Mouse (Mus musculus): Measurements from ENCODE around the gene Sptb. TPM values are rescaled to one million over a fixed set of nuclear protein-coding genes. Genes with fewer than 3 reads are reported as not detected.

The Sptb gene
- polyA plus RNA-seq, 1 experiment from 2014 or later = 53.4 TPM

GRCm38 (mm10) chr12:76535471-76535900, 174.9 kb downstream of the Sptb start:
- no peaks in the 10 kb centered on the region; the same call in 1 of the 2 replicates for H3K36me3 ChIP-seq (ENCODE audit: control insufficient read depth, insufficient read depth, low read length)

GRCm38 (mm10) chr12:76534641-76535283, 175.6 kb downstream of the Sptb start:
- peak overlapping the region; percentile 55; the same call in 1 of the 2 replicates for H3K27ac ChIP-seq (ENCODE audit: low read depth, low read length)
- peak overlapping the region; percentile 28 for H3K9ac ChIP-seq (ENCODE audit: low read depth, low read length)
- peak overlapping the region; percentile 71 for H3K4me3 ChIP-seq (ENCODE audit: low read depth, low read length)
- H3K27me3 ChIP-seq (replicated peaks; ENCODE audit: control insufficient read depth, insufficient read depth, low read length) = peaks cover 59% of the 10 kb centered on the region
- WGBS = 13% methylated on average over 9 of the region's 9 CpGs
- H3K9me3 ChIP-seq (ENCODE audit: control insufficient read depth, low read length) = no peaks in the 10 kb centered on the region
- DNase-seq (ENCODE audit: low spot score) (no peak), ATAC-seq (replicated peaks; ENCODE audit: low FRiP score) (no peak)
- peaks cover 27% of the 10 kb centered on the region for H3K4me1 ChIP-seq (replicated peaks; ENCODE audit: control insufficient read depth, insufficient read depth, low read length)
- H3K4me2 ChIP-seq = peak overlapping the region; percentile 92
- no peaks in the 10 kb centered on the region; the same call in 1 of the 2 replicates for H3K36me3 ChIP-seq (ENCODE audit: control insufficient read depth, insufficient read depth, low read length)

More at GRCm38 (mm10) chr12:76535471-76535900, 174.9 kb downstream of the Sptb start:
- 59% methylated on average over 9 of the region's 9 CpGs for WGBS
- Histone ChIP-seq H3K4me2 (peak overlapping the region; percentile 92), H3K9me3 (ENCODE audit: control insufficient read depth, low read length) (no peaks in the 10 kb centered on the region), H3K27ac (ENCODE audit: low read depth, low read length) (peak overlapping the region; percentile 40), H3K4me1 (replicated peaks; ENCODE audit: control insufficient read depth, insufficient read depth, low read length) (peaks cover 27% of the 10 kb centered on the region), H3K27me3 (replicated peaks; ENCODE audit: control insufficient read depth, insufficient read depth, low read length) (peaks cover 52% of the 10 kb centered on the region), H3K4me3 (ENCODE audit: low read depth, low read length) (peak overlapping the region; percentile 71; the same call in 1 of the 2 replicates), H3K9ac (ENCODE audit: low read depth, low read length) (0 out of 2 replicates have a peak overlapping the region, but pooled peaks have one; percentile 25)
- DNase-seq (ENCODE audit: low spot score) (no peak), ATAC-seq (replicated peaks; ENCODE audit: low FRiP score) (0 out of 2 replicates have a peak, but pooled peaks have one; percentile 26)

- no peaks in the 10 kb centered on the region; the same call in 1 of the 2 replicates for H3K36me3 ChIP-seq (ENCODE audit: control insufficient read depth, insufficient read depth, low read length)
- DNase-seq (ENCODE audit: low spot score) = no peak
- H3K9ac ChIP-seq (ENCODE audit: low read depth, low read length) = peak overlapping the region; percentile 64
- peak overlapping the region; percentile 92 for H3K4me2 ChIP-seq
- H3K27me3 ChIP-seq (replicated peaks; ENCODE audit: control insufficient read depth, insufficient read depth, low read length) = peaks cover 64% of the 10 kb centered on the region
- no peak for ATAC-seq (replicated peaks; ENCODE audit: low FRiP score)
- H3K4me1 ChIP-seq (replicated peaks; ENCODE audit: control insufficient read depth, insufficient read depth, low read length) = peaks cover 27% of the 10 kb centered on the region
- WGBS = under 1% methylated on average over 11 of the region's 11 CpGs
- H3K4me3 ChIP-seq (ENCODE audit: low read depth, low read length) = peak overlapping the region; percentile 71
- H3K27ac ChIP-seq (ENCODE audit: low read depth, low read length) = peak overlapping the region; percentile 70; the same call in 1 of the 2 replicates
- no peaks in the 10 kb centered on the region for H3K9me3 ChIP-seq (ENCODE audit: control insufficient read depth, low read length)
Observed at GRCm38 (mm10) chr12:76534233-76534632, 176.1 kb downstream of the Sptb start.

GRCm38 (mm10) chr12:76533377-76534222, 176.7 kb downstream of the Sptb start:
- Histone ChIP-seq H3K27ac (ENCODE audit: low read depth, low read length) (peak overlapping the region; percentile 70; the same call in 1 of the 2 replicates), H3K4me2 (peak overlapping the region; percentile 92), H3K9ac (ENCODE audit: low read depth, low read length) (peak overlapping the region; percentile 64), H3K27me3 (replicated peaks; ENCODE audit: control insufficient read depth, insufficient read depth, low read length) (peaks cover 70% of the 10 kb centered on the region), H3K9me3 (ENCODE audit: control insufficient read depth, low read length) (no peaks in the 10 kb centered on the region), H3K4me3 (ENCODE audit: low read depth, low read length) (peak overlapping the region; percentile 71), H3K4me1 (replicated peaks; ENCODE audit: control insufficient read depth, insufficient read depth, low read length) (peaks cover 29% of the 10 kb centered on the region), H3K36me3 (ENCODE audit: control insufficient read depth, insufficient read depth, low read length) (no peaks in the 10 kb centered on the region; the same call in 1 of the 2 replicates)
- DNase-seq (ENCODE audit: low spot score) (peak; percentile 81), ATAC-seq (replicated peaks; ENCODE audit: low FRiP score) (peak; percentile 69)
- WGBS = under 1% methylated on average over 68 of the region's 74 CpGs

- DNase-seq (ENCODE audit: low spot score) = no peak
- H3K4me2 ChIP-seq = peak overlapping the region; percentile 92
- peak overlapping the region; percentile 64 for H3K9ac ChIP-seq (ENCODE audit: low read depth, low read length)
- no peak overlapping the region for H3K27ac ChIP-seq (ENCODE audit: low read depth, low read length)
- no peaks in the 10 kb centered on the region for H3K36me3 ChIP-seq (ENCODE audit: control insufficient read depth, insufficient read depth, low read length)
- H3K4me3 ChIP-seq (ENCODE audit: low read depth, low read length) = peak overlapping the region; percentile 71
- H3K27me3 ChIP-seq (replicated peaks; ENCODE audit: control insufficient read depth, insufficient read depth, low read length) = peaks cover 74% of the 10 kb centered on the region
- peaks cover 27% of the 10 kb centered on the region for H3K4me1 ChIP-seq (replicated peaks; ENCODE audit: control insufficient read depth, insufficient read depth, low read length)
- ATAC-seq (replicated peaks; ENCODE audit: low FRiP score) = no peak
- no peaks in the 10 kb centered on the region for H3K9me3 ChIP-seq (ENCODE audit: control insufficient read depth, low read length)
- 1% methylated on average over 31 of the region's 31 CpGs for WGBS
Observed at GRCm38 (mm10) chr12:76532926-76533376, 177.4 kb downstream of the Sptb start.

GRCm38 (mm10) chr12:76531986-76532925, 178.1 kb downstream of the Sptb start:
- Histone ChIP-seq H3K36me3 (ENCODE audit: control insufficient read depth, insufficient read depth, low read length) (no peaks in the 10 kb centered on the region), H3K4me2 (peak overlapping the region; percentile 92), H3K4me3 (ENCODE audit: low read depth, low read length) (peak overlapping the region; percentile 71), H3K27ac (ENCODE audit: low read depth, low read length) (no peak overlapping the region), H3K9ac (ENCODE audit: low read depth, low read length) (peak overlapping the region; percentile 64; the same call in 1 of the 2 replicates), H3K4me1 (replicated peaks; ENCODE audit: control insufficient read depth, insufficient read depth, low read length) (peaks cover 27% of the 10 kb centered on the region), H3K27me3 (replicated peaks; ENCODE audit: control insufficient read depth, insufficient read depth, low read length) (peaks cover 76% of the 10 kb centered on the region), H3K9me3 (ENCODE audit: control insufficient read depth, low read length) (no peaks in the 10 kb centered on the region)
- 3% methylated on average over 19 of the region's 19 CpGs for WGBS
- no peak for ATAC-seq (replicated peaks; ENCODE audit: low FRiP score)
- DNase-seq (ENCODE audit: low spot score) = no peak

GRCm38 (mm10) chr12:76530580-76531139, 179.7 kb downstream of the Sptb start, which contains the start of gene Plekhg3:
TSS of gene Plekhg3 (plus strand) at chr12:76530891.
- H3K4me3 ChIP-seq (ENCODE audit: low read depth, low read length) = no peak within 1 kb of the TSS
- H3K4me1 ChIP-seq (replicated peaks; ENCODE audit: control insufficient read depth, insufficient read depth, low read length) = peaks cover 16% of the 10 kb centered on the region
- peaks cover 75% of the 10 kb centered on the region for H3K27me3 ChIP-seq (replicated peaks; ENCODE audit: control insufficient read depth, insufficient read depth, low read length)
- ATAC-seq (replicated peaks; ENCODE audit: low FRiP score) (no peak), DNase-seq (ENCODE audit: low spot score) (no peak)
- H3K4me2 ChIP-seq = no peak within 1 kb of the TSS
- no peaks in the 10 kb centered on the region for H3K36me3 ChIP-seq (ENCODE audit: control insufficient read depth, insufficient read depth, low read length)
- H3K27ac ChIP-seq (ENCODE audit: low read depth, low read length) = no peak within 1 kb of the TSS
- WGBS = 44% methylated on average over 6 of the region's 6 CpGs
- H3K9ac ChIP-seq (ENCODE audit: low read depth, low read length) = no peak within 1 kb of the TSS
- H3K9me3 ChIP-seq (ENCODE audit: control insufficient read depth, low read length) = no peaks in the 10 kb centered on the region
